Mouse (Mus musculus) lung, embryonic 14.5 days (tissue): ENCODE measurements around the gene Rpl32. TPM values are rescaled to one million over a fixed set of nuclear protein-coding genes. Genes with fewer than 3 reads are reported as not detected.
A peak's percentile ranks its signal among the peaks of the same experiment; 100 is the strongest.

Experiments
- ATAC-seq: fragments of 200-750 bp; cut with Nextera tagmentation; 2 replicates; pipeline ENCODE4 v1.8.0; 2017; ENCODE audit warnings: mild to moderate bottlenecking, moderate TSS enrichment, moderate library complexity; ENCODE audit not compliant: insufficient read depth
- DNase-seq: peaks from one replicate; pipeline ENCODE4 v3.0.0-alpha.2; 2015
- H3K27ac ChIP-seq: fragments of 300-500 bp; sonication (generic); 2 replicates; pipeline ENCODE4 v1.5.1; 2014; ENCODE audit warnings: low read depth, mild to moderate bottlenecking, moderate library complexity
- H3K27me3 ChIP-seq: fragments of 300-500 bp; sonication (generic); 2 replicates; pipeline ENCODE4 v1.6.1; 2014; ENCODE audit warnings: low read length, control low read depth; ENCODE audit not compliant: insufficient read depth
- H3K36me3 ChIP-seq: fragments of 300-500 bp; sonication (generic); 2 replicates; pipeline ENCODE4 v1.6.1; 2014; ENCODE audit warnings: control low read depth; ENCODE audit not compliant: insufficient read depth
- H3K4me1 ChIP-seq: fragments of 300-500 bp; sonication (generic); 2 replicates; pipeline ENCODE4 v1.6.1; 2014; ENCODE audit warnings: antibody characterized with exemption, control low read depth; ENCODE audit not compliant: insufficient read depth
- H3K4me2 ChIP-seq: fragments of 300-500 bp; sonication (generic); 2 replicates; pipeline ENCODE4 v1.6.1; 2014; ENCODE audit warnings: mild to moderate bottlenecking
- H3K4me3 ChIP-seq: fragments of 300-500 bp; sonication (generic); 2 replicates; pipeline ENCODE4 v1.5.1; 2014; ENCODE audit warnings: low read depth, low read length
- H3K9ac ChIP-seq: fragments of 300-500 bp; sonication (generic); 2 replicates; pipeline ENCODE4 v1.6.1; 2014
- H3K9me3 ChIP-seq: fragments of 300-500 bp; sonication (generic); 2 replicates; pipeline ENCODE4 v1.6.1; 2016; ENCODE audit warnings: low read depth, low read length, control low read depth
- CTCF ChIP-seq: IDR thresholded peaks from 2 replicates; pipeline ENCODE4 v1.5.1; 2016; ENCODE audit warnings: antibody characterized with exemption, low read depth
- WGBS: fragments of 180-500 bp; shearing (Covaris S2); extraction: QIAGEN DNeasy Blood & Tissue Kit; methylation state at CpG from one replicate; pipeline ENCODE4 v1.1.7; 2014; 5-methylcytosine and 5-hydroxymethylcytosine counted together
- polyA plus RNA-seq: library from polyadenylated mRNA; unstranded; fragments of >200 nt; fragmentation: Nextera tagmentation; extraction: Ambion mirVana; gene quantifications from 2 replicates; pipeline ENCODE4 v1.2.1, GENCODE M21; 2014

Gene Rpl32
- 2,372 and 2,581 TPM in 2 replicates for polyA plus RNA-seq

DNA sequence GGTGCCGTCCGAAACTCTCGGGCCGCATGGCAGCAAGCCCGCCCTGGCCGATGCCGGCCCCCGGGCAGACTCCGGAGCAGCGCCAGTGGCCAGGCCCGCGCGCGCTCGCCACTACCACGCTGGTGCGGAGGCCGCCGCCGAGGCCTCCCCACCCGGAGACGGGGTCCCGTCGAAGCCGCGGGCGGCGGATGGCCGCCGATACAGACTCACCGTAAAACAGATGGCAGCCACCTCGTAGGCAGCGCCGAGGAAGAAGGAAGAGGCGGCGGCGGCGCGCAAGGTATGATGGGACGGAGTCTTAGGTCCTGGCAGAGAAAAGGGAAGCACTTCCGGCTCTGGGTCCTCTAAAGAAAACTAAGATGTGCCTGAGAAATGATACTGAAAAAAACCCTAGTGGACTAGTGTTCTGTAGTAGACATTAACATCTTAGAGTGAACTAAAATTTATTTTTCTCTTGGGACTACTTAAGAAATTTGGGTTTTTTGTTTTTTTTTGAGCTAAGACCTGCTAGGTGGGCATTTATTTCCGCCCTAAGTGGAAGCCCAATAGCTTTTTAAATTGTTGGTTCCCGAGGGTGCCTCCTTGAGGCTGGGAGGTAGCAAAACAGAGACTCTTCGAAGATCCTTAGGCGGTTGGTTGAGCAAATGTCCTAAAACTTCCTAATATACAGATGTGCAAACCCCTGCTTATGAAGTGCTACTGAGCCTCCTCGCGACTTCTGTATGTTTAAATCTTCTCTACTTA, at the start of gene Rpl32:
Rpl32 (minus strand) TSS at position 260 of the 744 bp plus-strand sequence.
- H3K4me2 ChIP-seq, result peak within 1 kb of the TSS; percentile 81
- H3K27me3 ChIP-seq, result no peaks in the 10 kb centered on the region
- H3K27ac ChIP-seq, result peak within 1 kb of the TSS; percentile 97
- peak; percentile 77 for ATAC-seq
- DNase-seq, result peak; percentile 95
- TF ChIP-seq CTCF, result peak; percentile 59
- WGBS, result under 1% methylated on average over 47 of the region's 47 CpGs
- peaks cover 41% of the 10 kb centered on the region for H3K36me3 ChIP-seq
- H3K4me3 ChIP-seq, result peak within 1 kb of the TSS; percentile 98
- peak within 1 kb of the TSS; percentile 100 for H3K9ac ChIP-seq
- H3K4me1 ChIP-seq, result peaks cover 5% of the 10 kb centered on the region; the same call in 1 of the 2 replicates
- H3K9me3 ChIP-seq, result no peaks in the 10 kb centered on the region

DNA sequence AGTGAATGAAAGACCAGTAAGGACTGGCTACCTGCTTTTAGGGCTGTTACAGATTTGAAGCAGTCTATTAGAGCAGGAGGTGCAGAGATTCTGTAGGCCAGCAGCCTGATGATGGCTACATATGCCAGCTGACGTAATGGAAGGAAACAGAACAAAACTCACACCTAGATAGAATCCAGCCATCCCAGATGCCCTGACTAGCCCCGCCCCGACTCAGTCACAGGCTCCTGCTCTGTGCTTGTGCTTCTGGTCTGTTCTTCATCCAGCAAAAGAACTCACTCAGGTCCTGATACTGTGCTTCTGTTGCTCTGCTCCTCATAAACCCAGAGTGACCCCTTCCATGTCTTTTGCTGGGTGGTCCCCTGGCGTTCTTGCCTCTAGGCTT, 47.8 kb upstream of the Rpl32 start:
- TF ChIP-seq CTCF, result no peak
- H3K4me1 ChIP-seq, result peaks cover 38% of the 10 kb centered on the region
- no peaks in the 10 kb centered on the region for H3K9me3 ChIP-seq
- H3K9ac ChIP-seq, result no peak overlapping the region
- DNase-seq (no peak), ATAC-seq (no peak)
- no peaks in the 10 kb centered on the region for H3K36me3 ChIP-seq
- H3K27me3 ChIP-seq, result no peaks in the 10 kb centered on the region
- H3K27ac ChIP-seq, result peak overlapping the region; percentile 48; the same call in 1 of the 2 replicates
- WGBS, result 49% methylated on average over 4 of the region's 4 CpGs
- no peak overlapping the region for H3K4me3 ChIP-seq
- H3K4me2 ChIP-seq, result no peak overlapping the region

DNA sequence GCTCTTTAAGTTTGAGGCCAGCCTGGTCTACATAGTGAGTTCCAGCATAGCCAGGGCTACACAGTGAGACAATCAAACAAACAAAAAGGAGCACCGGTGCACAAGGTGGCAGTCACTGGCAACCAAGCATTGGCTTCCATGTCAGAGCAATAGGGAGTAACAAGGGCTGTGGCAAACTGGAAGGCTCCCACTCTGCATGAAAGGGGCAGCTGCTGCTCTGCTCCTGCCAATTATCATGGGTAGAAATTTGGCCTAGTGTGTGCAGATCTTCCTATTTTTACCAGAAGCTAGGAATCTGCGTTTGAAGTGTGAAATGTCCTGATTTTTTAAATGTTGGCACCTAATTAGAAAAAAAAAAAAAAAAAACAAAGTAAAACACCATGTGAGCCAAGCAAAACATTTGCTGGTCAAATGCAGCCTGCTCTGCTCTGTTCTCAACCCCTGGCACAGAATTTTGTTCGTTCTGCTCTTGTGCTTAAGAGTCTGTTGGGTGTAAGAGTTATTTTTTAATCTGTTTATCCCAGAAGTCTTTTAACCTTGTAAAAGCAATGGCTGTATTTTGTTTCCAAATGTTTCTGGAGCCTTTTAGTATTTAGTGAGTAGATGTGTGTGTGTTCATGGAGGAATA, 47.3 kb upstream of the Rpl32 start:
- WGBS, result 58% methylated on average over 3 of the region's 3 CpGs
- Histone ChIP-seq H3K4me2 (no peak overlapping the region), H3K27me3 (no peaks in the 10 kb centered on the region), H3K36me3 (no peaks in the 10 kb centered on the region), H3K9ac (no peak overlapping the region), H3K4me1 (peaks cover 38% of the 10 kb centered on the region), H3K9me3 (no peaks in the 10 kb centered on the region), H3K27ac (peak overlapping the region; percentile 48; the same call in 1 of the 2 replicates), H3K4me3 (no peak overlapping the region)
- no peak for TF ChIP-seq CTCF
- no peak for ATAC-seq
- DNase-seq, result no peak

DNA sequence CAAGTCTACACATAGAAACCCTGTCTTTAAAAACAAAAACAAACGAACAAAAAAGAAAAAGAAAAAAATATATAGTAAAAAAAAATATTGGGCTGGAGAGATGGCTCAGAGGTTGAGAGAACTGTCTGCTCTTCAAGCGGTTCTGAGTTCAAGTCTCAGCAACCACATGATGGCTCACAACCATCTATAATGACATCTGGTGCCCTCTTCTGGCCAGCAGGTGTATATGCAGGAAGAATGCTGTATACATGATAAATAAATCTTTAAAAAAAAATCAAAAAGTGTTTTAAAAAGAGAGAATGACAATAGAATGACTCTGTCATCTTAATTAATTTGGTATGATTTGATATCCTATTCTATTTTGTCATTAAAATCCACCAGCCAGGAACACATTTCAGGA, 45.9 kb upstream of the Rpl32 start:
- no peak for ATAC-seq
- H3K4me3 ChIP-seq, result no peak overlapping the region

DNA sequence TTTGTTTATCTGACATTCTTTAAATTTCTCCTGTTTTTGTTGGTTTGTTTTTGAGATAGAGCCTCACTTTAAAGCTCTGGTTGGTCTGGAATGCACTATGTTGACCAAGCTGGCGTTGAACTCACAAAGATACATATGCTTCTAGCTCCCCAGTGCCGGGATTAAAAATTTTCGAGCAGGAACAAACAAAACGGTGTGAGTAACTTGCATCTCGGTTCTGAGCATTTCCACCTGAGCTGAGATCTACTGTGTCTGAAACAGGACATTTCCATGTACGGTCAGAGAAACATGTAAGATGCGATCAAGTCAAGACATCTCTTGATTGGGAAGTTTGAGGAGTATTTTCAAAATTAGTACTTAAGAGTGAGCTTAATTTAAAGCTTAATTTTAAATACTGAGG, 45.4 kb upstream of the Rpl32 start:
- Histone ChIP-seq H3K4me1 (peaks cover 27% of the 10 kb centered on the region), H3K9me3 (no peaks in the 10 kb centered on the region), H3K27ac (peak overlapping the region; percentile 91), H3K9ac (peak overlapping the region; percentile 56), H3K27me3 (no peaks in the 10 kb centered on the region), H3K4me3 (peak overlapping the region; percentile 60), H3K4me2 (peak overlapping the region; percentile 82), H3K36me3 (peaks cover 9% of the 10 kb centered on the region)
- peak; percentile 34 for DNase-seq
- no peak for TF ChIP-seq CTCF
- ATAC-seq, result no peak
- 36% methylated on average over 7 of the region's 7 CpGs for WGBS

More for the DNA sequence above, 45.9 kb upstream of the Rpl32 start:
- Histone ChIP-seq H3K27ac (no peak overlapping the region), H3K27me3 (no peaks in the 10 kb centered on the region), H3K36me3 (peaks cover 4% of the 10 kb centered on the region), H3K9me3 (no peaks in the 10 kb centered on the region), H3K9ac (no peak overlapping the region), H3K4me1 (peaks cover 32% of the 10 kb centered on the region), H3K4me2 (no peak overlapping the region; the same call in 1 of the 2 replicates)
- peak; percentile 33 for DNase-seq
- TF ChIP-seq CTCF, result peak; percentile 50
- WGBS, result 62% methylated on average over 2 of the region's 2 CpGs

DNA sequence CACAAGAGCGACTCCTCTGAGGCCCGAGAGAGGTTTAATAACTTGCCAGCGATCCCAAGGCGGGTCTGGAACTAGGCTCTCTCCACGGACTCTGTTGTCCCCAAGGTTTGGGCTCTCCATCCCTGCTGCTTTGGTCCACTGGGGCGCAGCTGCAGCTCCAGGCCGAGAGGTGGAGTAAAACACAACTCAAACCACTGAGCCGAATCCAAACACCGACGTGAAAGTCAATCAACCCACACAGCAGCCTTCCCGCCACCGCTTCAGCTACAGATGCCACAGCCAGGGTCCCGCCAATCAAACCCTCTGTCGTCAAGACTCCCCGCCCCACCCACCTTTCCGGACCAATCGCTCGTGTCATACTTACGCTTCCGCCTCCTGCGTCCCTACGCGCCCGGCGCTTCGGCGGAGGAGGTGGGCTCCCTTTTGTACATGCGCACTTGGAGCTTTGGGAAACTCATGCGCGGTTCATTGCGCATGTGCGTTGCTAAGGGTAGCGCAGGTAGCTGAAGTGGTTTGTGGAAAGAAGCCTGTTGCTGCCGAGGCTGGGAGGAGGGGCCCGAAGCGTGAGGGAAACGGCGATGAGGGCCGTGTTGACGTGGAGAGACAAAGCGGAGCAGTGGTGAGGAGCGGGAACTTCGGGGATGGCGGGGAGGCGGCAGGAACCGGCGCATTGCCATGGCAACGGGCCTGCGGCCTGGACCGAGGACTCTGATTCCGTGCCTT, 44.7 kb upstream of the Rpl32 start, which contains the start of the genes Mbd4 and Ift122:
Mbd4 (minus strand) TSS at position 281 of the 723 bp plus-strand sequence.
Ift122 (plus strand) TSS at position 380 of the 723 bp plus-strand sequence.
- peak within 1 kb of the TSS; percentile 60 for H3K4me3 ChIP-seq
- peak; percentile 98 for ATAC-seq
- H3K9ac ChIP-seq, result peak within 1 kb of the TSS; percentile 64
- H3K9me3 ChIP-seq, result no peaks in the 10 kb centered on the region
- WGBS, result under 1% methylated on average over 49 of the region's 51 CpGs
- peaks cover 16% of the 10 kb centered on the region for H3K36me3 ChIP-seq
- no peaks in the 10 kb centered on the region for H3K27me3 ChIP-seq
- DNase-seq, result peak; percentile 100
- peak; percentile 71 for TF ChIP-seq CTCF
- peaks cover 26% of the 10 kb centered on the region for H3K4me1 ChIP-seq
- peak within 1 kb of the TSS; percentile 82 for H3K4me2 ChIP-seq
- H3K27ac ChIP-seq, result peak within 1 kb of the TSS; percentile 94
